Mouse (Mus musculus) heart, embryonic 16.5 days (tissue): ENCODE data around the gene Tuft1. TPM values are rescaled to one million over a fixed set of nuclear protein-coding genes. Genes with fewer than 3 reads are reported as not detected.
"Not testable (repeated sequence)": the region's sequence is repeated elsewhere in the genome, so short reads cannot be mapped to it uniquely, and the experiment has no call there.

Experiments
- ATAC-seq: fragments of 200-750 bp; cut with Nextera tagmentation; replicated peaks from 2 replicates; pipeline ENCODE4 v1.8.0; 2017; ENCODE audit warnings: moderate number of reproducible peaks; ENCODE audit not compliant: insufficient read depth, low FRiP score; ENCODE audit errors: extremely low read depth
- H3K27ac ChIP-seq: fragments of 300-500 bp; sonication (generic); 2 replicates; pipeline ENCODE4 v1.5.1; 2014; ENCODE audit warnings: mild to moderate bottlenecking, low read length, control low read depth, moderate library complexity
- H3K27me3 ChIP-seq: fragments of 300-500 bp; sonication (generic); 2 replicates; pipeline ENCODE4 v1.6.1; 2014; ENCODE audit warnings: low read length, mixed read lengths; ENCODE audit not compliant: control insufficient read depth, insufficient read depth
- H3K36me3 ChIP-seq: fragments of 300-500 bp; sonication (generic); 2 replicates; pipeline ENCODE4 v1.6.1; 2014; ENCODE audit not compliant: control insufficient read depth, insufficient read depth
- H3K4me1 ChIP-seq: fragments of 300-500 bp; sonication (generic); 2 replicates; pipeline ENCODE4 v1.6.1; 2014; ENCODE audit warnings: low read length, mixed read lengths; ENCODE audit not compliant: control insufficient read depth, insufficient read depth
- H3K4me2 ChIP-seq: fragments of 300-500 bp; sonication (generic); 2 replicates; pipeline ENCODE4 v1.6.1; 2014; ENCODE audit warnings: low read depth, mild to moderate bottlenecking, control low read depth, low read length
- H3K4me3 ChIP-seq: fragments of 300-500 bp; sonication (generic); 2 replicates; pipeline ENCODE4 v1.5.1; 2014; ENCODE audit warnings: mild to moderate bottlenecking, control low read depth, low read length
- H3K9ac ChIP-seq: fragments of 300-500 bp; sonication (generic); 2 replicates; pipeline ENCODE4 v1.6.1; 2014; ENCODE audit warnings: low read length, control low read depth
- H3K9me3 ChIP-seq: fragments of 300-500 bp; sonication (generic); replicated peaks from 2 replicates; pipeline ENCODE4 v1.6.1; 2016; ENCODE audit warnings: low read length; ENCODE audit not compliant: control insufficient read depth
- WGBS: fragments of 180-500 bp; shearing (Covaris S2); extraction: QIAGEN DNeasy Blood & Tissue Kit; methylation state at CpG from one replicate; pipeline ENCODE4 v1.1.7; 2014; 5-methylcytosine and 5-hydroxymethylcytosine counted together
- polyA plus RNA-seq: library from polyadenylated mRNA; unstranded; fragments of >200 nt; fragmentation: Nextera tagmentation; extraction: Ambion mirVana; gene quantifications from 2 replicates; pipeline ENCODE4 v1.2.1, GENCODE M21; 2015

Gene Tuft1
- polyA plus RNA-seq, 1 experiment from 2014 or later, result 7.0 TPM

- H3K4me3 ChIP-seq, H3K4me2 ChIP-seq, H3K36me3 ChIP-seq, H3K9me3 ChIP-seq, H3K4me1 ChIP-seq, H3K27me3 ChIP-seq, H3K27ac ChIP-seq, H3K9ac ChIP-seq, ATAC-seq: not testable (repeated sequence)
- 80% methylated on average over 9 of the region's 9 CpGs for WGBS
These were observed 16.4 kb upstream of the Tuft1 start for GRCm38 (mm10) chr3:94675101-94675500.

GRCm38 (mm10) chr3:94665896-94666295, 7.2 kb upstream of the Tuft1 start:
- peak; percentile 61; the same call in 1 of the 2 replicates for ATAC-seq
- not testable (repeated sequence) for H3K27ac ChIP-seq, H3K4me3 ChIP-seq, H3K36me3 ChIP-seq, H3K9ac ChIP-seq, H3K4me2 ChIP-seq, H3K4me1 ChIP-seq, H3K9me3 ChIP-seq, H3K27me3 ChIP-seq
- WGBS, result 9% methylated on average over 7 of the region's 7 CpGs

GRCm38 (mm10) chr3:94665060-94665802, 6.6 kb upstream of the Tuft1 start:
- H3K36me3 ChIP-seq, H3K9ac ChIP-seq, H3K4me1 ChIP-seq, H3K27ac ChIP-seq, H3K9me3 ChIP-seq, H3K4me2 ChIP-seq, H3K4me3 ChIP-seq, H3K27me3 ChIP-seq, ATAC-seq: not testable (repeated sequence)
- 54% methylated on average over 3 of the region's 5 CpGs for WGBS

DNA sequence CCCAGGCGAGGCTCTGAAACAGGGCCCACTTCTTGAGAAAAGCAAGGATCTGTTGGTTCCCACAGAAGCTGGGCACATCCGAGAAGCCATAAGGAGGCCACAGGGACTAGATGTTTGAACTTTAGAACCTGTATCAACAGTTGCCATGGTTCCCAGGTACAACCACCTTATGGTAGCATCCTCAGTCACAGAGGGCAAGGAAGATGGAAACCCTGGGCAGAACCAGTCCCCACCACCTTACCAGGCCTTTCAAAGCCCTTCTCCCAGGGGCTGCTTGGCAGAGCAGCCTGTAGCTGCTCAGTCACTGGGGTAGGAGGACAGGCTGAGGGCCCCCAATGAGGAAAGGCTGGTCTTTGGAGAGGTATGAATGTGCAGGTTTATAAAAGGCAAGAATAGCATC, 2.2 kb upstream of the Tuft1 start:
- not testable (repeated sequence) for H3K4me1 ChIP-seq, H3K27ac ChIP-seq, H3K9me3 ChIP-seq, H3K36me3 ChIP-seq, H3K4me3 ChIP-seq, H3K27me3 ChIP-seq, H3K4me2 ChIP-seq, ATAC-seq, H3K9ac ChIP-seq
- 92% methylated on average over 2 of the region's 2 CpGs for WGBS

DNA sequence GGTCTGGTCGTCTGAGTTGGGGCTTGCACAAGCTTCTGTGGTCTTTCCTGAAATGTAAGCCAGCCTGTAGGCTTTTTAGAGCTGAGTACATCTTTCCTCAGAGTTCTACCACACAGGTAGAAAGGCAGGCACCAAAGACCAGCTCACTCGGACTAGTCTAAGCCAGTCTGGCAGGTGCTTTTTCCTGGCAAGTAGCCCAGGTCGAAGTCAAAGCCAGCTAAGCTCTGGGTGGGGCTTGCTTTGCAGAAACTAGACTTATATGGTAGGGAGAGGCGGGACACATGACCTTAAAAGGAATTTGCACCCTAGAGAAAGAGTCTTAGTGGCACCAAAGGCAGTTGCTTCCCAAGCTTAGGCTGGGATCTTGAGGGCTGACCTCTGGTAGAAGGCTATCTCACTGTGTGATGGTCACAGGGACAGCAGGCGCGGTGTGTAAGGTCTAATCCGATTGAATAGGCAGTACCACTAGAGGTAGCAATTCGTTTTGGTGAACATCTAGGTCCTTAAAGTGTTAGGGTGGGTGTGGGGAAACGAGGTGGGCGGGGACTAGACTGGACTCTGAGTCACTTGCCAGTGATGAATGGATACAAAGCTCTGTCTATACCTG, 573 bp upstream of the Tuft1 start:
- 35% methylated on average over 8 of the region's 10 CpGs for WGBS
- not testable (repeated sequence) for H3K27ac ChIP-seq, H3K9ac ChIP-seq, H3K4me1 ChIP-seq, H3K27me3 ChIP-seq, H3K9me3 ChIP-seq, H3K36me3 ChIP-seq
- peak overlapping the region; percentile 10 for H3K4me2 ChIP-seq
- ATAC-seq, result peak; percentile 77
- 0 out of 2 replicates have a peak overlapping the region, but pooled peaks have one; percentile 13 for H3K4me3 ChIP-seq

DNA sequence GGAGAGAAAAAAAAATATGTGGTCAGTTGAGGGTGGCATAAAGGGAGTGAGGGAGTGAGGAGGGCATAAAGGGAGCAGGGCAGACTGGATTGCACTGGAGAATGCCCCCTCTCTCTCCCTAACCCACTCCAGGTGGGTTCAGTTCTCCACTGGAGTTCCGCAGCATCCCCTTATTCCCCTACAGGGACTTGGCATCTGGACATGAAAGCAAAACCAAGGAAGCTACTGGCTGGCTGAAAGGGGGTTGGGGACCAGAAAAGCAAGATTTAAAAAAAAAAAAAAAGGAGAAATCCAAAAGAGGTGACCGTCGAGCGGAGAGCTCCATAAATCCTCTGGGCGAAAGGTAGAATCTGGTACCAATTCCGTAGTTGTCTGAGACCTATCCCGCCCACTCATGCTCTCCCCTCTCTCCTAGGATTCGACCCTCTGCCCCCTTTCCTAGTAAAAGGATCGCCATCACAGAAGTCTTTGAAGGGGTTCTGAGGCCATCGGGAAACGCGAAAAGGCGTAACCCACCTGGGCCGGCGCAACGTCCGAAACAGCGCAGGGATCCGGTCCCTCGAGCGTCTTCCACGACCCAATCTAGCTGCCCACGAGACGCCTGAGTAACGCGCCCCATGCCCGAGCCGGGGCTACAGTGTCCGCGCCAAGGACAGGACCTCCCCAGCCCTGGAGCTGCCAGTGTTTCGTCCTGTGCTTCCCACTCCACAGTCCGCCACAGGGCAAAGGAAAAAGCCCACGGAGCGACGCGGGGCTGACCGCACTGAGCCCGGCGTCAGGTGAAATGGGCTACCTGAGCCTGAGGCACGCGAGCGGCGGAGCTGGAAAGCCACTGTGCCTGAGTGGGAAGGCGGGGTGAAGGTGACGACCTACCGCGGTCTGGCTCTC, 576 bp downstream of the Tuft1 start:
- H3K27ac ChIP-seq, H3K9me3 ChIP-seq, H3K36me3 ChIP-seq, H3K27me3 ChIP-seq, H3K4me1 ChIP-seq: not testable (repeated sequence)
- ATAC-seq, result peak; percentile 41
- H3K4me2 ChIP-seq, result peak overlapping the region; percentile 77
- H3K9ac ChIP-seq, result peak overlapping the region; percentile 63; the same call in 1 of the 2 replicates
- WGBS, result 6% methylated on average over 21 of the region's 47 CpGs
- peak overlapping the region; percentile 53 for H3K4me3 ChIP-seq

DNA sequence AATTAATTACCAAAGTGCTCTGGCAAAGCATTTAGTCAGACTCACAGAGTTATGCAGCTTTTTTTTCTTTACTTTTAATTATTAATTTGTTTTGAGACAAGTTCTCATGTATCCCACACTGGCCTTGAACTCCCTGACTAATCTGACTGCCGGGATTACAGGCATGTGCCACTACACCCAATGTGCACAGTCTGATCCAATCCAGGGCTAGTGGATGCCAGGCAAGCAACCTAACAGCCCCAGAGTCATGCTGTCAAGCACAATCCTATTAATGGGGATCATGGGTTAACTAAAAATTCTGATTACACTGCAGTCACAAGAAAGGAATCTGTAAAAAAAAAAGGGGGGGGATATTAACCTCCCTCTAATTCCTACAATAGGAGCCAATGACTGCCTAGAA, 4.7 kb downstream of the Tuft1 start:
- H3K4me2 ChIP-seq, H3K27ac ChIP-seq, H3K36me3 ChIP-seq, H3K27me3 ChIP-seq, H3K9me3 ChIP-seq, ATAC-seq, H3K4me1 ChIP-seq, H3K4me3 ChIP-seq, H3K9ac ChIP-seq: not testable (repeated sequence)
- WGBS, result 67% methylated on average over 1 of the region's 1 CpGs

GRCm38 (mm10) chr3:94650409-94650808, 8.3 kb downstream of the Tuft1 start:
- Histone ChIP-seq H3K27me3 (no peaks in the 10 kb centered on the region), H3K4me3 (no peak overlapping the region), H3K36me3 (no peaks in the 10 kb centered on the region), H3K9me3 (no peaks in the 10 kb centered on the region), H3K4me1 (peaks cover 9% of the 10 kb centered on the region), H3K27ac (no peak overlapping the region), H3K9ac (no peak overlapping the region), H3K4me2 (no peak overlapping the region)
- no peak for ATAC-seq
- WGBS, result 74% methylated on average over 7 of the region's 7 CpGs
